Comparison of ENCODE assay signal across 14 mouse cellular contexts in genomic region chr19:54470034-54470433, GRCm38 (mm10).
"Had no signal": no experiment of that assay in that cellular context is flagged by ENCODE, and none has a peak within 500 bp of the region (broad histone marks: within the 10 kb centered on the region; RNA-seq: fewer than 3 reads in every experiment).

No protein-coding gene starts in this region.

- DNase-seq: lung, adult 18-20 months; lung, embryonic 14.5 days; lung, postnatal 10 days; lung, postnatal 4 days; midbrain, embryonic 14.5 days; right cerebral cortex, postnatal 14 days; thymus, adult 2 months; thymus, postnatal 25 days; thymus, postnatal 4 days had no signal

- H3K27me3 ChIP-seq: midbrain, embryonic 12.5 days; neural tube, embryonic 12.5 days; stomach, embryonic 15.5 days had no signal

- H3K4me3 ChIP-seq: midbrain, embryonic 10.5 days; midbrain, embryonic 12.5 days; neural tube, embryonic 12.5 days; stomach, embryonic 15.5 days had no signal

- H3K9me3 ChIP-seq: midbrain, embryonic 10.5 days; midbrain, embryonic 12.5 days; neural tube, embryonic 12.5 days; stomach, embryonic 15.5 days had no signal

- H3K27ac ChIP-seq: midbrain, embryonic 10.5 days; midbrain, embryonic 12.5 days; neural tube, embryonic 12.5 days; stomach, embryonic 15.5 days; stomach, postnatal 0 days had no signal

- H3K36me3 ChIP-seq: midbrain, embryonic 10.5 days; midbrain, embryonic 12.5 days; neural tube, embryonic 12.5 days; stomach, embryonic 15.5 days had no signal

- H3K4me1 ChIP-seq: midbrain, embryonic 10.5 days; midbrain, embryonic 12.5 days; neural tube, embryonic 12.5 days; stomach, embryonic 15.5 days had no signal

- H3K4me2 ChIP-seq: lung, embryonic 14.5 days; midbrain, embryonic 12.5 days; neural tube, embryonic 12.5 days; stomach, embryonic 15.5 days had no signal

- H3K9ac ChIP-seq: lung, embryonic 14.5 days; midbrain, embryonic 12.5 days; neural tube, embryonic 12.5 days; stomach, embryonic 15.5 days had no signal
